Mouse (Mus musculus): ENCODE data around the gene Morn4. TPM values are rescaled to one million over a fixed set of nuclear protein-coding genes. Genes with fewer than 3 reads are reported as not detected.

Morn4 gene
- polyA plus RNA-seq, 1 experiment from 2014 or later = 166 TPM

Other genes with a start within 250 kb of the Morn4 start
- 7.2 and 8.6 TPM in 2 replicates for gene Frat2, start 238.2 kb downstream of the Morn4 start, polyA plus RNA-seq (2014; fragmentation: Nextera tagmentation; extraction: Ambion mirVana)
- 8.4 and 12.8 TPM in 2 replicates for gene Rrp12, start 190.2 kb downstream of the Morn4 start, polyA plus RNA-seq (2014; fragmentation: Nextera tagmentation; extraction: Ambion mirVana)
- gene Pgam1, start 174.4 kb downstream of the Morn4 start, polyA plus RNA-seq (2014; fragmentation: Nextera tagmentation; extraction: Ambion mirVana) = 505 and 522 TPM in 2 replicates
- gene Exosc1, start 152.9 kb downstream of the Morn4 start, polyA plus RNA-seq (2014; fragmentation: Nextera tagmentation; extraction: Ambion mirVana) = 69.0 and 76.2 TPM in 2 replicates
- 77.2 and 83.7 TPM in 2 replicates for gene Zdhhc16, start 152.9 kb downstream of the Morn4 start, polyA plus RNA-seq (2014; fragmentation: Nextera tagmentation; extraction: Ambion mirVana)
- 30.8 and 35.9 TPM in 2 replicates for gene Mms19, start 105.2 kb downstream of the Morn4 start, polyA plus RNA-seq (2014; fragmentation: Nextera tagmentation; extraction: Ambion mirVana)
- 5.4 and 6.7 TPM in 2 replicates for gene Ubtd1, start 104.6 kb downstream of the Morn4 start, polyA plus RNA-seq (2014; fragmentation: Nextera tagmentation; extraction: Ambion mirVana)
- 0.47 TPM in 2 replicates for gene Ankrd2, start 50.4 kb downstream of the Morn4 start, polyA plus RNA-seq (2014; fragmentation: Nextera tagmentation; extraction: Ambion mirVana)
- 0.76 and 0.90 TPM in 2 replicates for gene Hoga1, start 40.7 kb downstream of the Morn4 start, polyA plus RNA-seq (2014; fragmentation: Nextera tagmentation; extraction: Ambion mirVana)
- gene 4933411K16Rik, start 34.1 kb downstream of the Morn4 start, polyA plus RNA-seq (2014; fragmentation: Nextera tagmentation; extraction: Ambion mirVana) = not detected in 2 replicates
- 13.2 and 19.5 TPM in 2 replicates for gene Pi4k2a, start 4.1 kb upstream of the Morn4 start, polyA plus RNA-seq (2014; fragmentation: Nextera tagmentation; extraction: Ambion mirVana)
- 9.5 and 13.0 TPM in 2 replicates for gene Avpi1, start 42.7 kb upstream of the Morn4 start, polyA plus RNA-seq (2014; fragmentation: Nextera tagmentation; extraction: Ambion mirVana)
- 2.2 and 3.1 TPM in 2 replicates for gene Marveld1, start 61.0 kb upstream of the Morn4 start, polyA plus RNA-seq (2014; fragmentation: Nextera tagmentation; extraction: Ambion mirVana)
- 19.5 and 28.0 TPM in 2 replicates for gene Zfyve27, start 77.6 kb upstream of the Morn4 start, polyA plus RNA-seq (2014; fragmentation: Nextera tagmentation; extraction: Ambion mirVana)
- 0.78 and 0.81 TPM in 2 replicates for gene Sfrp5, start 115.9 kb upstream of the Morn4 start, polyA plus RNA-seq (2014; fragmentation: Nextera tagmentation; extraction: Ambion mirVana)
- 13.8 and 18.6 TPM in 2 replicates for gene Golga7b, start 161.2 kb upstream of the Morn4 start, polyA plus RNA-seq (2014; fragmentation: Nextera tagmentation; extraction: Ambion mirVana)

Measured in forebrain, embryonic 14.5 days (tissue).